Comparison of ENCODE assay signal across 30 mouse cellular contexts in genomic region chr13:29278156-29278555, GRCm38 (mm10).
DNase-seq lines count a peak whose midpoint lies in the region; ATAC-seq and TF ChIP-seq lines count a peak whose summit lies in the region.
"Had no signal": no experiment of that assay in that cellular context is flagged by ENCODE, and none has a peak within 500 bp of the region (broad histone marks: within the 10 kb centered on the region; RNA-seq: fewer than 3 reads in every experiment).

No protein-coding gene starts in this region.

- no peaks in the 10 kb centered on the region for H3K27me3 ChIP-seq in heart, embryonic 10.5 days (ENCODE audit: insufficient read depth, poor library complexity, severe bottlenecking)
- no peaks in the 10 kb centered on the region for H3K27me3 ChIP-seq in lung, embryonic 14.5 days (ENCODE audit: insufficient read depth, low read length)
- no peaks in the 10 kb centered on the region for H3K27me3 ChIP-seq in ES-Bruce4 (ENCODE audit: control insufficient read depth, insufficient read depth, low read length, poor library complexity, severe bottlenecking)
- no peaks in the 10 kb centered on the region for H3K27me3 ChIP-seq in midbrain, postnatal 0 days (ENCODE audit: insufficient read depth, low read length)
- H3K27me3 ChIP-seq: embryonic facial prominence, embryonic 13.5 days; forebrain, embryonic 12.5 days; heart, embryonic 12.5 days; heart, embryonic 15.5 days; hindbrain, embryonic 13.5 days had no signal

- H3K4me3 ChIP-seq in heart, embryonic 10.5 days = no peak overlapping the region
- no peak overlapping the region for H3K4me3 ChIP-seq in lung, embryonic 14.5 days (ENCODE audit: low read depth, low read length)
- no peak overlapping the region for H3K4me3 ChIP-seq in ES-Bruce4 (ENCODE audit: low read depth, low read length)
- no peak overlapping the region for H3K4me3 ChIP-seq in midbrain, postnatal 0 days (ENCODE audit: low read depth, low read length)
- H3K4me3 ChIP-seq: embryonic facial prominence, embryonic 10.5 days; embryonic facial prominence, embryonic 13.5 days; erythroblast, embryonic 14.5 days; forebrain, embryonic 12.5 days; heart, embryonic 12.5 days; heart, embryonic 15.5 days; hindbrain, embryonic 10.5 days; hindbrain, embryonic 13.5 days had no signal

- no peak overlapping the region for H3K4me2 ChIP-seq in lung, embryonic 14.5 days
- H3K4me2 ChIP-seq in midbrain, postnatal 0 days (ENCODE audit: low read depth, low read length, poor library complexity, severe bottlenecking) = no peak overlapping the region
- H3K4me2 ChIP-seq: embryonic facial prominence, embryonic 13.5 days; forebrain, embryonic 12.5 days; heart, embryonic 12.5 days; heart, embryonic 15.5 days; hindbrain, embryonic 13.5 days had no signal

- peak overlapping the region; percentile 29; the same call in 1 of the 2 replicates for H3K27ac ChIP-seq in heart, embryonic 10.5 days
- no peak overlapping the region for H3K27ac ChIP-seq in lung, embryonic 14.5 days (ENCODE audit: low read depth)
- H3K27ac ChIP-seq in ES-Bruce4 (ENCODE audit: insufficient read depth, low read length) = peak overlapping the region; percentile 76
- no peak overlapping the region for H3K27ac ChIP-seq in midbrain, postnatal 0 days (ENCODE audit: low read depth, low read length)
- H3K27ac ChIP-seq: embryonic facial prominence, embryonic 10.5 days; embryonic facial prominence, embryonic 13.5 days; forebrain, embryonic 12.5 days; heart, embryonic 15.5 days; hindbrain, embryonic 10.5 days; hindbrain, embryonic 13.5 days had no signal

- H3K4me1 ChIP-seq in heart, embryonic 10.5 days = peaks cover 35% of the 10 kb centered on the region
- 0 out of 2 replicates have a peak, but pooled peaks cover 3% of the 10 kb centered on the region for H3K4me1 ChIP-seq in lung, embryonic 14.5 days (ENCODE audit: insufficient read depth)
- H3K4me1 ChIP-seq in ES-Bruce4 (ENCODE audit: control insufficient read depth, insufficient read depth, low read length) = peaks cover 2% of the 10 kb centered on the region
- no peaks in the 10 kb centered on the region; the same call in 1 of the 2 replicates for H3K4me1 ChIP-seq in midbrain, postnatal 0 days (ENCODE audit: insufficient read depth, low read length)

- ATAC-seq in lung, embryonic 14.5 days (ENCODE audit: insufficient read depth) = no peak
- no peak for ATAC-seq in midbrain, postnatal 0 days (ENCODE audit: low FRiP score)
- ATAC-seq: activated CD4-positive, CD25-positive, alpha-beta regulatory T cell, adult 4 months; forebrain, embryonic 16.5 days; hindbrain, embryonic 16.5 days had no signal

- no peak overlapping the region for H3K9ac ChIP-seq in lung, embryonic 14.5 days
- H3K9ac ChIP-seq in ES-Bruce4 (ENCODE audit: low read depth, poor library complexity, severe bottlenecking) = no peak overlapping the region
- no peak overlapping the region for H3K9ac ChIP-seq in midbrain, postnatal 0 days (replicated peaks; ENCODE audit: low read length, poor library complexity, severe bottlenecking)
- H3K9ac ChIP-seq: embryonic facial prominence, embryonic 13.5 days; forebrain, embryonic 12.5 days; heart, embryonic 12.5 days; heart, embryonic 15.5 days; hindbrain, embryonic 13.5 days had no signal

- no peak for TF ChIP-seq POLR2A in ES-Bruce4 (IDR thresholded peaks at IDR 0.05; ENCODE audit: insufficient read depth, low read length)

- H3K36me3 ChIP-seq in heart, embryonic 10.5 days = no peaks in the 10 kb centered on the region
- no peaks in the 10 kb centered on the region for H3K36me3 ChIP-seq in lung, embryonic 14.5 days (ENCODE audit: insufficient read depth)
- H3K36me3 ChIP-seq in ES-Bruce4 (ENCODE audit: control insufficient read depth, insufficient read depth, low read length, poor library complexity, severe bottlenecking) = no peaks in the 10 kb centered on the region
- H3K36me3 ChIP-seq in midbrain, postnatal 0 days (ENCODE audit: insufficient read depth, low read length) = no peaks in the 10 kb centered on the region
- H3K36me3 ChIP-seq: embryonic facial prominence, embryonic 10.5 days; embryonic facial prominence, embryonic 13.5 days; forebrain, embryonic 12.5 days; heart, embryonic 12.5 days; heart, embryonic 15.5 days; hindbrain, embryonic 10.5 days; hindbrain, embryonic 13.5 days had no signal

- 52% methylated on average over 4 of the region's 4 CpGs for WGBS in heart, embryonic 10.5 days
- WGBS in lung, embryonic 14.5 days = 18% methylated on average over 4 of the region's 4 CpGs
- WGBS in midbrain, postnatal 0 days = 63% methylated on average over 4 of the region's 4 CpGs

- TF ChIP-seq EP300 in ES-Bruce4 (IDR thresholded peaks at IDR 0.05; ENCODE audit: insufficient read depth, low read depth, low read length) = no peak

- DNase-seq in heart, embryonic 10.5 days (ENCODE audit: low spot score) = no peak
- no peak for DNase-seq in heart, adult 18-20 months
- peak; percentile 44 for DNase-seq in lung, embryonic 14.5 days
- no peak for DNase-seq in lung, postnatal 10 days
- peak; percentile 81 for DNase-seq in R1 (ENCODE audit: low read depth, low spot score)
- no peak for DNase-seq in midbrain, postnatal 0 days (ENCODE audit: low spot score)
- no peak for DNase-seq in kidney, adult 8-10 months
- DNase-seq: adrenal gland, adult 8-10 months; adrenal gland, postnatal 25 days; cerebellum, adult 11-12 months; cerebellum, adult 8-10 months; cerebellum, postnatal 10 days; cerebellum, postnatal 36 days; embryo, embryonic 11 days; gastrocnemius, postnatal 10 days; gastrocnemius, postnatal 36 days; heart, postnatal 10 days; heart, postnatal 36 days had no signal

- no peak for TF ChIP-seq CTCF in lung, embryonic 14.5 days (IDR thresholded peaks at IDR 0.05; ENCODE audit: low read depth)
- TF ChIP-seq CTCF in ES-Bruce4 (IDR thresholded peaks at IDR 0.05; ENCODE audit: low read depth, low read length) = no peak
- TF ChIP-seq CTCF in midbrain, postnatal 0 days (IDR thresholded peaks at IDR 0.05) = no peak

- no peaks in the 10 kb centered on the region for H3K9me3 ChIP-seq in heart, embryonic 10.5 days
- H3K9me3 ChIP-seq in lung, embryonic 14.5 days (ENCODE audit: low read depth, low read length) = no peaks in the 10 kb centered on the region
- H3K9me3 ChIP-seq in ES-Bruce4 (replicated peaks; ENCODE audit: control insufficient read depth, insufficient read depth, low read length, poor library complexity, severe bottlenecking) = no peaks in the 10 kb centered on the region; the same call in 1 of the 2 replicates
- H3K9me3 ChIP-seq in midbrain, postnatal 0 days (ENCODE audit: low read length) = no peaks in the 10 kb centered on the region
- H3K9me3 ChIP-seq: embryonic facial prominence, embryonic 10.5 days; embryonic facial prominence, embryonic 13.5 days; forebrain, embryonic 12.5 days; heart, embryonic 12.5 days; heart, embryonic 15.5 days; hindbrain, embryonic 10.5 days; hindbrain, embryonic 13.5 days had no signal

Comparison
In these comparisons a context has a peak if more than half of its experiments do, and no peak if none do; other contexts are left out.
1. DNase-seq: peak in lung, embryonic 14.5 days (single experiment) and R1 (single experiment); none in heart, embryonic 10.5 days (single experiment), heart, adult 18-20 months (0 of 2), lung, postnatal 10 days (single experiment), midbrain, postnatal 0 days (single experiment) and kidney, adult 8-10 months (0 of 2).
2. H3K27ac ChIP-seq: peak in heart, embryonic 10.5 days (single experiment) and ES-Bruce4 (single experiment); none in lung, embryonic 14.5 days (single experiment) and midbrain, postnatal 0 days (single experiment).